Comparison of ENCODE assay signal across 8 mouse cellular contexts in genomic region chr1:182908050-182909036, GRCm38 (mm10). TPM values are rescaled to one million over a fixed set of nuclear protein-coding genes. Genes with fewer than 3 reads are reported as not detected.
A peak's percentile ranks its signal among the peaks of the same experiment; 100 is the strongest.
DNase-seq lines count a peak whose midpoint lies in the region; ATAC-seq lines count a peak whose summit lies in the region.

No protein-coding gene starts in this region.

- DNase-seq in adrenal gland, postnatal 25 days, result peak; percentile 93
- peak; percentile 82 for DNase-seq in embryonic facial prominence, embryonic 11.5 days (ENCODE audit: low spot score)
- DNase-seq in kidney, adult 11 months, result peak; percentile 88
- peak; percentile 86 to 97 for DNase-seq in left cerebral cortex, postnatal 25 days (ENCODE audit: low spot score in 2 of 2)
- DNase-seq in right cerebral cortex, postnatal 10 days (ENCODE audit: low spot score in 2 of 2), result peak; percentile 90 to 93

- H3K36me3 ChIP-seq in embryonic facial prominence, embryonic 11.5 days (replicated peaks; ENCODE audit: control insufficient read depth, insufficient read depth, low read depth, low read length), result no peaks in the 10 kb centered on the region

- no peaks in the 10 kb centered on the region for H3K27me3 ChIP-seq in embryonic facial prominence, embryonic 11.5 days (ENCODE audit: control insufficient read depth, insufficient read depth, low read length)

- peak; percentile 88 for ATAC-seq in embryonic facial prominence, embryonic 11.5 days (replicated peaks; ENCODE audit: insufficient number of reproducible peaks, low FRiP score, low TSS enrichment, low read depth)
- peak; percentile 88 for ATAC-seq in granulocyte monocyte progenitor cell, adult 5-6 weeks (replicated peaks; ENCODE audit: poor library complexity, severe bottlenecking)
- ATAC-seq in megakaryocyte progenitor cell, adult 5-6 weeks (replicated peaks; ENCODE audit: poor library complexity), result peak; percentile 88
- no peak for ATAC-seq in CD4-positive, CD25-positive, alpha-beta regulatory T cell, adult 4 months

- no peak overlapping the region; the same call in 1 of the 2 replicates for H3K27ac ChIP-seq in embryonic facial prominence, embryonic 11.5 days (replicated peaks; ENCODE audit: low read depth, low read length)

- no peak overlapping the region for H3K4me3 ChIP-seq in embryonic facial prominence, embryonic 11.5 days (ENCODE audit: low read depth, low read length)

- H3K4me1 ChIP-seq in embryonic facial prominence, embryonic 11.5 days (ENCODE audit: control insufficient read depth, insufficient read depth, low read length), result peaks cover 3% of the 10 kb centered on the region; the same call in 1 of the 2 replicates

- intact Hi-C loops in left cerebral cortex, postnatal 25 days (cut with DNase I), result loop anchor here (5.0 kb wide), 2 partner anchors 44 to 116 kb away; partner anchors contain the start of gene Tlr5

- H3K4me2 ChIP-seq in embryonic facial prominence, embryonic 11.5 days (ENCODE audit: low read depth, low read length), result no peak overlapping the region

- no peaks in the 10 kb centered on the region; the same call in 1 of the 2 replicates for H3K9me3 ChIP-seq in embryonic facial prominence, embryonic 11.5 days (replicated peaks; ENCODE audit: control insufficient read depth, low read length)

- WGBS in embryonic facial prominence, embryonic 11.5 days, result 15% methylated on average over 14 of the region's 14 CpGs

- no peak overlapping the region for H3K9ac ChIP-seq in embryonic facial prominence, embryonic 11.5 days (replicated peaks; ENCODE audit: low read length)

RNA-seq across cellular contexts. Expression of gene Tlr5, which starts 46.2 kb away (rescaled TPM):
- 0.85 and 0.86 TPM in 2 replicates for total RNA-seq in adrenal gland, postnatal 25 days (2021)
- polyA plus RNA-seq in embryonic facial prominence, embryonic 11.5 days (2014; fragmentation: Nextera tagmentation; extraction: Ambion mirVana), result 0.59 and 1.0 TPM in 2 replicates
- total RNA-seq in granulocyte monocyte progenitor cell, adult 5-6 weeks (2014; fragmentation: Nextera tagmentation), result 1.1 and 1.5 TPM in 2 replicates
- 0.60 and 0.82 TPM in 2 replicates for total RNA-seq in granulocyte monocyte progenitor cell, adult 5-6 weeks (2017)
- under 1 TPM; 0.32 to 0.43 TPM for total RNA-seq in left cerebral cortex, postnatal 25 days (2021)
- 0.57 and 2.2 TPM in 2 replicates for total RNA-seq in megakaryocyte progenitor cell, adult 5-6 weeks (2015)
- total RNA-seq in megakaryocyte progenitor cell, adult 5-6 weeks (2017), result 0.50 TPM in 1 of 2 replicates, not detected in the other
- polyA plus RNA-seq in CD4-positive, CD25-positive, alpha-beta regulatory T cell, adult 4 months (2017; shearing (Covaris generic)), result under 1 TPM in 1 of 2 experiments, not detected in 1; 0.34 TPM
